Mouse (Mus musculus) midbrain, embryonic 14.5 days (tissue): ENCODE measurements around the gene Tmem150c. TPM values are rescaled to one million over a fixed set of nuclear protein-coding genes. Genes with fewer than 3 reads are reported as not detected.

Experiments used
- ATAC-seq: fragments of 200-750 bp; cut with Nextera tagmentation; 2 replicates; pipeline ENCODE4 v1.8.0; 2017; ENCODE audit warnings: moderate number of reproducible peaks, moderate library complexity; ENCODE audit not compliant: low FRiP score, low TSS enrichment
- DNase-seq: peaks from one replicate; pipeline ENCODE4 v3.0.0-alpha.2; 2015
- H3K27ac ChIP-seq: fragments of 300-500 bp; sonication (generic); replicated peaks from 2 replicates; pipeline ENCODE4 v1.5.1; 2014; ENCODE audit warnings: mild to moderate bottlenecking, low read depth, low read length, moderate library complexity
- H3K27me3 ChIP-seq: fragments of 300-500 bp; sonication (generic); 2 replicates; pipeline ENCODE4 v1.6.1; 2014; ENCODE audit warnings: low read length, control low read depth, mixed read lengths; ENCODE audit not compliant: control insufficient read depth, insufficient read depth
- H3K36me3 ChIP-seq: fragments of 300-500 bp; sonication (generic); 2 replicates; pipeline ENCODE4 v1.6.1; 2014; ENCODE audit warnings: low read length, control low read depth; ENCODE audit not compliant: control insufficient read depth, insufficient read depth
- H3K4me1 ChIP-seq: fragments of 300-500 bp; sonication (generic); 2 replicates; pipeline ENCODE4 v1.6.1; 2014; ENCODE audit warnings: mild to moderate bottlenecking, antibody characterized with exemption, low read length, control low read depth; ENCODE audit not compliant: control insufficient read depth, insufficient read depth
- H3K4me2 ChIP-seq: fragments of 300-500 bp; sonication (generic); 2 replicates; pipeline ENCODE4 v1.6.1; 2014; ENCODE audit warnings: mild to moderate bottlenecking, low read length, moderate library complexity
- H3K4me3 ChIP-seq: fragments of 300-500 bp; sonication (generic); replicated peaks from 2 replicates; pipeline ENCODE4 v1.5.1; 2014; ENCODE audit warnings: low read depth, low read length
- H3K9ac ChIP-seq: fragments of 300-500 bp; sonication (generic); replicated peaks from 2 replicates; pipeline ENCODE4 v1.6.1; 2014; ENCODE audit warnings: mild to moderate bottlenecking, low read length, moderate library complexity
- H3K9me3 ChIP-seq: fragments of 300-500 bp; sonication (generic); 2 replicates; pipeline ENCODE4 v1.6.1; 2016; ENCODE audit warnings: low read length, control low read depth, mixed read lengths; ENCODE audit not compliant: control insufficient read depth
- WGBS: fragments of 180-500 bp; shearing (Covaris S2); extraction: QIAGEN DNeasy Blood & Tissue Kit; methylation state at CpG from one replicate; pipeline ENCODE4 v1.1.7; 2014; 5-methylcytosine and 5-hydroxymethylcytosine counted together
- polyA plus RNA-seq: library from polyadenylated mRNA; unstranded; fragments of >200 nt; fragmentation: Nextera tagmentation; extraction: Ambion mirVana; gene quantifications from 2 replicates; pipeline ENCODE4 v1.2.1, GENCODE M21; 2014

The Tmem150c gene
- polyA plus RNA-seq, 1 experiment from 2014 or later, result 20.0 TPM

DNA sequence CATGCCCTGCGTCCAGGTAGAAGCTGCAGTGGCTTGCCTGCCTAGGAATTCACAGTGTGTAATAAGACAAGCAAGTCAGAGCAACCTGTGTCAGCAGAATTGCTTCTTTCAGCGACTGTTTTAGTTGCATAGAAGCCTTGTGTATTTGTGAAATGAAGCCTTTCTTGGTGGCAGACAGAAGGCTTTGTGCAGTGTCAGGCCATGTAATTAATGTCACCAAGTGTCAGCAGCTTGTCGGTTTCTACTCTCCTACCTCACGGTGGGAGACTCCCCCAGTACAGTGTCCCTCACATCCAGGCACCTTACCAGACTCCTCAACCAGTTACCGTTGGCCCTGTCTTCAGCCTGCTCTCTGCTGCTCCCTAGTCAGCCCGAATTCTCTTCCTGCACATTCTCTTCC lies 100.3 kb downstream of the Tmem150c start:
- H3K27me3 ChIP-seq, result no peaks in the 10 kb centered on the region
- no peak overlapping the region for H3K27ac ChIP-seq
- H3K36me3 ChIP-seq, result peaks cover 47% of the 10 kb centered on the region
- 45% methylated on average over 6 of the region's 6 CpGs for WGBS
- H3K4me1 ChIP-seq, result no peaks in the 10 kb centered on the region
- DNase-seq (no peak), ATAC-seq (no peak)
- no peaks in the 10 kb centered on the region for H3K9me3 ChIP-seq
- no peak overlapping the region for H3K4me3 ChIP-seq
- H3K4me2 ChIP-seq, result no peak overlapping the region
- H3K9ac ChIP-seq, result no peak overlapping the region

DNA sequence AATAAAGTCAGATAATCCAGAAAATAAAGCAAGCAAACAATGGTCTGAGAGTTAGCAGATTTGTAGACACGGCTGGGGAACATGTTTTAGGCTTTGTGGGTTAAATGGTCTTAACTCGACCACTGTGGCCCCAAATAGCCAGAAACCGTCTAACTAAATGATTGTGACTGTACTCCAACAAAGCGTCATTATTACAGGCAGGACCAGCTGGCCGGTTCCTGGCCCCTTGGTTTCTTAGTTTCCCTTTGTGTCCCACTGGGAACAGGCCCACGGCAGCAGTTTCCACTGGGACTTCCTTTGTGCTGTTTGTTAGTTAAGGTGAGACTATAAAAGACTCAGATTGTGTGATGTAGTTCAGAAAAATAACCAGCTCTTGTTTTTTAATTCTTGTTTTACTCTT lies 100.9 kb downstream of the Tmem150c start:
- DNase-seq, result no peak
- WGBS, result 54% methylated on average over 6 of the region's 6 CpGs
- Histone ChIP-seq H3K9ac (no peak overlapping the region), H3K27me3 (no peaks in the 10 kb centered on the region), H3K36me3 (peaks cover 41% of the 10 kb centered on the region), H3K27ac (no peak overlapping the region), H3K4me2 (no peak overlapping the region), H3K4me1 (no peaks in the 10 kb centered on the region), H3K4me3 (no peak overlapping the region), H3K9me3 (no peaks in the 10 kb centered on the region)
- ATAC-seq, result no peak

DNA sequence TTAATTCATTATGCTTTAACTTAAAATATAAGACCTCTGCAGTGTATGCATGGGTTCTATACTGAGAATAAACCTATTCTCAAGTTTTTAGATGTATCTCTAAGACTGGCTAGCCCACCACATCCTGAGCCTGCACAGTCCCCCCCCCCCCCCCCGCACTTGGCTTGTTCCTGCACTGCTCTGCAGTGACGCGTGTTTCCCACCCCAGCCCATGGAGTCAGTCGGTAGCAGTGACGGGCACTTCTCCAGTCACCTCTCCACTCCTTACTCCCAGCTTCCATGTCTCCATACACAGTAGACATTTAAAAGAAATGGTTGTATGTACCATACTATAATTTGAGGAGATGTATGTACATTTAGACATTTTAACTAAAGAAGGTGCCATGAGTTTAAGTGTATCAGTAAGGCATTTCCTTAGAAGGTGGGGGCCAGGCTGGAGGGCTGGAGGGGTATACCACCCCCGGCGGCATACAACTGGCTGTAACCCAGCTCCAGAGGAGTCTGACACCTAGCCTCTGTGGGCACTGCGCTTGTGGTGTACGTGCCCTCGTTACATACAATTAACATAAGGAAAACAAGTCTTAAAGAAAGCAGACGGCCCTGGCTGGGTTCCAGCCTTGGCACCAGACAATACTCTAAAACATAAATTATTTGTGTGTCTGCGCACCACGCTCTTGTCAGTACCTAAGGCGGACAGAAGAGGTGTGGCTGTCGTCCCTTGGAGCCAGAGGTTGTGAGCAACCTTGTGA lies 102.0 kb downstream of the Tmem150c start:
- WGBS, result 82% methylated on average over 15 of the region's 15 CpGs
- Histone ChIP-seq H3K4me2 (no peak overlapping the region), H3K9me3 (no peaks in the 10 kb centered on the region)

DNA sequence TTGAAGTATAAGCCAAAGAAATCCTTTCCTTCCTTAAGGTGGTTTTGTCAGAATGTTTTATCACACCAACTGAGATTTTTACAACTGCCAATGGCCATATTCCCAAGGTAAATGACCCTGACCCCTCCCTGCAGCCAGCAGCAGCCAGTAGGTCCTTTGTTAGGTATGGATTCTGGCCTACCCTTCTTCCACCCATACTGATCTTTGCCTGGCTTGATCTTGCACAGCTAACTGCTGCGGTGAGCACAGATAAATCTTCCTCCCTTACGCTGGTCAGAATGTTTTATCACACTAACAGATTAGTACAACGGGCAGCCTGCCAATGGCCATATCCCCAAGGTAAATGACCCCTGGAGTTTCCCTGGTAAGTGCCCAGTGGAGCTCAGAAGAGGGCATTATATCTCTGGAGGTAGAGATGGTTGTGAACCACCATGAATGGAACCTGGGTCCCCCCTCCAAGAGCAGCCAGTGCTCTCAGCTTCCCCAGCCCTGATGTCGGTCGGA lies 103.7 kb downstream of the Tmem150c start:
- Histone ChIP-seq H3K27ac (no peak overlapping the region), H3K27me3 (no peaks in the 10 kb centered on the region), H3K4me2 (no peak overlapping the region), H3K9ac (no peak overlapping the region), H3K4me3 (no peak overlapping the region), H3K9me3 (no peaks in the 10 kb centered on the region), H3K4me1 (no peaks in the 10 kb centered on the region), H3K36me3 (peaks cover 15% of the 10 kb centered on the region)
- 87% methylated on average over 5 of the region's 5 CpGs for WGBS
- DNase-seq (no peak), ATAC-seq (no peak)

More for the DNA sequence above, 102.0 kb downstream of the Tmem150c start:
- Histone ChIP-seq H3K36me3 (peaks cover 32% of the 10 kb centered on the region), H3K27me3 (no peaks in the 10 kb centered on the region), H3K4me1 (no peaks in the 10 kb centered on the region), H3K27ac (no peak overlapping the region), H3K9ac (no peak overlapping the region), H3K4me3 (no peak overlapping the region)
- no peak for DNase-seq
- no peak for ATAC-seq

DNA sequence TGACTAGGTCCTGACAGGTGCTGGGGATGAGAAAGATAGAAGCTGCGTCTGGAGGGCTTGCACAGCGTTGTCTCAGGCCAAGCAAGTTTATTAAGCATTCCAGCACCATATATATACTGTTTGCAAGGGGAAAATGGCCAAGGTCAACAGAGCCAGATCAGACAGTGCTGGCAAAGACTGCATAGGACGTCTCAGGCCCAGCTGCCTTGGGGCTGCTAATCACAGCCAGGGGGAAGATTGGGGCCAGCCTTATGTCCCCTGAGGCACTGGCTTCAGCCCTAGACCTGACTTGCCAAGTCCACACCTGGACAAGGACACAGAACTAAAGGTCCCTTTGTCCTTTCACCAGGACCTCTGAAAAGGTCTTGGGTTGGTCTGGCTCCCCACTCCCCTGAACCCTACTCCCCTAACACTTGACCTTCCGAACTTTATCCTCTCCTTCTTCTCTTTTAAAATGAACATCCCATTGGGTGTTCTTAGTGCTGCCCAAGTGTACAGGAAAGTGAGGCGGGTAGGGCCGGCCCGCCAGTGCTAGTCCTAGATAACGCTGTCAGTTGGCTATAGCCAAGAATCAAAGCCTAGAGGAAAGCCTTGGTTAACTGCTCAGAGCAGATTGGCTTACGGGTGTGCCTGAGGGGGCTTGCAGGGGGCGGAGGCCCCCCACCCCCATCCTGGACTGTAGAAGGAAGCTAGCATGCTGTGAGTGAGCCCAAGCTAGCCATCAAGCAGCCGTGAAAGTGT lies 104.6 kb downstream of the Tmem150c start:
- Histone ChIP-seq H3K36me3 (peaks cover 6% of the 10 kb centered on the region), H3K4me3 (no peak overlapping the region), H3K4me2 (no peak overlapping the region), H3K27me3 (no peaks in the 10 kb centered on the region), H3K9ac (no peak overlapping the region), H3K4me1 (no peaks in the 10 kb centered on the region), H3K9me3 (no peaks in the 10 kb centered on the region), H3K27ac (no peak overlapping the region)
- ATAC-seq (no peak), DNase-seq (no peak)
- 82% methylated on average over 11 of the region's 11 CpGs for WGBS

DNA sequence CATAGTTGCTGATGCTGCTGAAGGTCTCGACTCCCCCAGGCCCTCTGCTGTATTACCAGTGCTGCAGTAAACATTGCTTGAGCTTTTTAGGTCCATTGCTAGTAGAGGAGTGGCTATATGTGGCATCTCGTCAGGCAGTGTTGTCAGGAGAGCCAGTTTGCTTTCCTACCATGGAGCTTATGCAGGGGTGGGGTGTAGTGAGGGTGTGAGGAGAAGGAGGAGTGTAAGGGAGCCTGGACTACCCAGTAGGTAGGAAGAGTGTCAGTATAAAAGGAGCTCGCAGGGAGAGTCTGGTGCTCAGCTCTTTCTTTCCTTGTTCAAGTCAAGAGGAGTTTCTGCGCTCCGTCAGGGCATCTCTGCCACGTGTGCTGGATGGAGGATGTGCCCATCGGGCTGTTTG lies 106.9 kb downstream of the Tmem150c start:
- Histone ChIP-seq H3K9ac (no peak overlapping the region), H3K4me2 (no peak overlapping the region), H3K9me3 (no peaks in the 10 kb centered on the region), H3K27ac (no peak overlapping the region), H3K4me3 (no peak overlapping the region), H3K27me3 (no peaks in the 10 kb centered on the region), H3K4me1 (no peaks in the 10 kb centered on the region), H3K36me3 (no peaks in the 10 kb centered on the region)
- WGBS, result 92% methylated on average over 7 of the region's 7 CpGs
- DNase-seq (no peak), ATAC-seq (no peak)

DNA sequence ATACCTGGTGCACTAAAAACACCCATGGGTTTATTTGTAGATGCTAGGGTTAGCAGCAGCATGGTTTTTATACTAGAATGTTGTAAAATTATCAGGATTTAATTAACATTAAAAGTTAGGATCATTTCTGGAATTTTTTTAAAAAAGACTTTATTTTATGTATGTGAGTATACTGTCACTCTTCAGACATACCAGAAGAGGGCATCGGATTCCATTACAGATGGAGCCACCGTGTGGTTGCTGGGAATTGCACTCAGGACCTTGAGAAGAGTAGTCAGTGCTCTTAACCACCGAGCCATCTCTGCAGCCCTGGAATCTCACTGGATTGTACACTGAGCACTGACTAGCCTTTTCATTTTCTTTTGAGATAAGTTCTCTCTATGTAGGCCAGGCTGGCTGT lies 109.7 kb downstream of the Tmem150c start:
- Histone ChIP-seq H3K27ac (no peak overlapping the region), H3K27me3 (no peaks in the 10 kb centered on the region), H3K36me3 (no peaks in the 10 kb centered on the region), H3K4me3 (no peak overlapping the region), H3K9me3 (no peaks in the 10 kb centered on the region), H3K4me1 (peaks cover 9% of the 10 kb centered on the region; the same call in 1 of the 2 replicates), H3K9ac (no peak overlapping the region), H3K4me2 (no peak overlapping the region)
- 93% methylated on average over 3 of the region's 3 CpGs for WGBS
- DNase-seq, result no peak
- ATAC-seq, result no peak

DNA sequence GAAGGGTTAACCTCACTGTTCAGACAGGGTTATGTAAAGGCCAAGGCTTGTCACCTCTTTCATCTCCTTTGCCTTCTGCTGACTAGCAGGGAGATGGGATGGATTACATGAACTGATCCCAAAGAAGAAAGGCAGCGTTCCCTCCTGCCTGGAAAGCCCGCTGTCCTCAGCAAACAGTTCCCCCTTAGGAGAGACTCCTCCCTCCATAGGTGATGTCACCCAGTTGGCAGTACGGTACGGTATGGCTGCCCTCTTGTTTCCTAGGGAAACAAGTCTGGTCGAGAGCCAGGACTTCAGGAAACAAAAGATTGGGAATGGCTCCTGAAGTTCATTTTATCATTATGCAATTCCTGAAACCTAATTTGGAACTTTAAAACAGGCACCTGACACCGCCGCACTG lies 111.7 kb downstream of the Tmem150c start:
- Histone ChIP-seq H3K9ac (no peak overlapping the region), H3K4me3 (no peak overlapping the region), H3K4me1 (peaks cover 16% of the 10 kb centered on the region; the same call in 1 of the 2 replicates), H3K36me3 (no peaks in the 10 kb centered on the region), H3K9me3 (no peaks in the 10 kb centered on the region), H3K27ac (no peak overlapping the region), H3K27me3 (no peaks in the 10 kb centered on the region), H3K4me2 (no peak overlapping the region)
- ATAC-seq (no peak), DNase-seq (no peak)
- WGBS, result 44% methylated on average over 7 of the region's 7 CpGs
